Mouse (Mus musculus) kidney, adult 2 months (tissue): ENCODE data around the gene P2ry2.

Experiments used
- CTCF ChIP-seq: fragments of 200-500 bp; conservative IDR thresholded peaks from 2 replicates; pipeline ENCODE4 v1.5.1; 2011; ENCODE audit warnings: low read depth, mild to moderate bottlenecking, control low read depth, low read length, moderate library complexity, mixed read lengths; ENCODE audit not compliant: insufficient read depth, insufficient read length
- POLR2A ChIP-seq: fragments of 200-500 bp; IDR thresholded peaks from one replicate; pipeline ENCODE4 v1.6.1; 2011; ENCODE audit warnings: low read depth, low read length, control low read depth

DNA sequence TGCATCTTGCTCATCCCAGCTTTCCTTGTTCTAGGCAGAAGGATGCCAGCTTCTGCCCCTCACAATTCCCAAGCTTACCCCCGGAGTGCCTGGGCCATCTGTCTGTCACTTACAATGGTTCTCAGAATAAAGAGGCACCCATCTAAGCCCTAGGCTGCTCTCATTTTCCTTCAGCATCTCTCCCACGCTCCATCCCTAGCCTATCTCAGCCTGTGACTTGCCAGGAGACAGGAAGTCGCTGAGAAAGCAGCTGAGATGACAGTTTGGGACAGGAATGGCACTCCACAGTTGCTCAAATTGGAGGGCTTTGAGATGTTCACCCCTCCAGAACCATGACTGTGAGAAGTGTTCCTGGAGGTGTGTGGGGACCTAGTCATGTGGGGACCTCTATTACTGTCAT, 39.8 kb downstream of the P2ry2 start:
- TF ChIP-seq CTCF (no peak), POLR2A (no peak)
